Mouse (Mus musculus) midbrain, postnatal 0 days (tissue): Measurements from ENCODE around the gene Zfp213. TPM values are rescaled to one million over a fixed set of nuclear protein-coding genes. Genes with fewer than 3 reads are reported as not detected.

Experiments
- ATAC-seq: fragments of 200-750 bp; cut with Nextera tagmentation; 2 replicates; pipeline ENCODE4 v1.8.0; 2017; ENCODE audit warnings: moderate number of reproducible peaks, mild to moderate bottlenecking, moderate TSS enrichment, moderate library complexity; ENCODE audit not compliant: low FRiP score
- DNase-seq: peaks from one replicate; pipeline ENCODE4 v3.0.0-alpha.2; 2015; ENCODE audit warnings: low spot score
- H3K27ac ChIP-seq: fragments of 300-500 bp; sonication (generic); 2 replicates; pipeline ENCODE4 v1.5.1; 2014; ENCODE audit warnings: low read depth, mild to moderate bottlenecking, low read length, mixed read lengths
- H3K27me3 ChIP-seq: fragments of 300-500 bp; sonication (generic); 2 replicates; pipeline ENCODE4 v1.6.1; 2014; ENCODE audit warnings: low read length, control low read depth, mixed read lengths; ENCODE audit not compliant: insufficient read depth
- H3K36me3 ChIP-seq: fragments of 300-500 bp; sonication (generic); 2 replicates; pipeline ENCODE4 v1.6.1; 2014; ENCODE audit warnings: low read length, control low read depth, mixed read lengths; ENCODE audit not compliant: insufficient read depth
- H3K4me1 ChIP-seq: fragments of 300-500 bp; sonication (generic); 2 replicates; pipeline ENCODE4 v1.6.1; 2014; ENCODE audit warnings: mild to moderate bottlenecking, control low read depth, antibody characterized with exemption, low read length, mixed read lengths; ENCODE audit not compliant: insufficient read depth
- H3K4me2 ChIP-seq: fragments of 300-500 bp; sonication (generic); 2 replicates; pipeline ENCODE4 v1.6.1; 2014; ENCODE audit warnings: low read depth, mild to moderate bottlenecking, low read length, mixed read lengths; ENCODE audit not compliant: poor library complexity, severe bottlenecking
- H3K4me3 ChIP-seq: fragments of 300-500 bp; sonication (generic); 2 replicates; pipeline ENCODE4 v1.5.1; 2014; ENCODE audit warnings: low read depth, mild to moderate bottlenecking, low read length, moderate library complexity
- H3K9ac ChIP-seq: fragments of 300-500 bp; sonication (generic); replicated peaks from 2 replicates; pipeline ENCODE4 v1.6.1; 2014; ENCODE audit warnings: mild to moderate bottlenecking, low read length, moderate library complexity, mixed read lengths; ENCODE audit not compliant: poor library complexity, severe bottlenecking
- H3K9me3 ChIP-seq: fragments of 300-500 bp; sonication (generic); 2 replicates; pipeline ENCODE4 v1.6.1; 2016; ENCODE audit warnings: low read length, control low read depth
- CTCF ChIP-seq: IDR thresholded peaks from 2 replicates; pipeline ENCODE4 v1.5.1; 2016; ENCODE audit warnings: antibody characterized with exemption, mild to moderate bottlenecking
- WGBS: fragments of 180-500 bp; shearing (Covaris S2); extraction: QIAGEN DNeasy Blood & Tissue Kit; methylation state at CpG from one replicate; pipeline ENCODE4 v1.1.7; 2014; 5-methylcytosine and 5-hydroxymethylcytosine counted together
- polyA plus RNA-seq: library from polyadenylated mRNA; unstranded; fragments of >200 nt; fragmentation: Nextera tagmentation; extraction: Ambion mirVana; gene quantifications from 2 replicates; pipeline ENCODE4 v1.2.1, GENCODE M21; 2015
- total RNA-seq: library from RNA; depleted of rRNA; stranded (reverse); fragments of >200 nt; gene quantifications from 2 replicates; pipeline ENCODE4 v1.2.3, GENCODE M21; 2014

Zfp213 gene
- total and polyA plus RNA-seq, 2 experiments from 2014 or later, result 10.0 to 16.9 TPM

DNA sequence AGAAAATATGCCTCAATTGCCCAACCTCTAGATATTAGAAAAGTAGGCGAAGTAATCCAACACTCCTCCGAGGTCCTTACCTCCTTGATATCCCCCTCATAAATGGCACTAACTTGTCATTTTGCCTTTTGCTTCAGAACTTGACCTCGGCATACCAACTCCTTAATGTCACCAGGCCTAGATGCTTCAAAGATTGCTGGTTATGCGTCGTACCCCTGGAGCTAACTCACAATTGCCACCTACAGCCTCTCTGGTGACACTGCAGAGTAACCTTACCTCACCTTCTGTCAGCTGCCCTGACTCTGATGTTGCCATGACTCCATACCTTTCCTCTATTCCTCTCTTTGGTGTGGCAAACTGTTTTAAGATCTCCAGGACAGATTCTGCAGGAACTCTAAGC lies 2.7 kb upstream of the Zfp213 start:
- ATAC-seq, result no peak
- H3K9ac ChIP-seq, result no peak overlapping the region
- H3K9me3 ChIP-seq, result no peaks in the 10 kb centered on the region
- TF ChIP-seq CTCF, result peak; percentile 25; the same call in 1 of the 2 replicates
- H3K4me3 ChIP-seq, result no peak overlapping the region
- no peaks in the 10 kb centered on the region for H3K27me3 ChIP-seq
- WGBS, result 64% methylated on average over 5 of the region's 5 CpGs
- H3K36me3 ChIP-seq, result no peaks in the 10 kb centered on the region
- no peak for DNase-seq
- no peak overlapping the region for H3K27ac ChIP-seq
- H3K4me1 ChIP-seq, result no peaks in the 10 kb centered on the region
- no peak overlapping the region for H3K4me2 ChIP-seq

DNA sequence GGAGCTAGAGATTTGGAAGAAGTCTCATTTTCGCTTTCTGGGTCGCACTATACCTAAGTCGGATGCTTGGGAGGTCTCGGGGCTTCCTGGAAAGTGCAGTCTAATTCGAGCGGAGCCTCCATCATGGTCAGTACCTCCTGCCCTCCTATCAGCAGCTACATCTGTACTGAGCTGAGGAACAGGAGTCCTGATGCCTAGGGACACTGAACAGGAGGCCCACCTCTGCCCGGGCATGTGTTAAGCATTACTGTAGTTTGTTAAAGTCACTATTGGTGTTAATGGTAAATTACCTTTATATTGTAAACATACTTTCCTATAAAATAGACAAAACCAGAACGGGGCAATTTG lies 304 bp upstream of the Zfp213 start:
- H3K36me3 ChIP-seq, result peaks cover 8% of the 10 kb centered on the region; the same call in 1 of the 2 replicates
- no peaks in the 10 kb centered on the region for H3K4me1 ChIP-seq
- no peak for TF ChIP-seq CTCF
- ATAC-seq (peak; percentile 77), DNase-seq (no peak)
- H3K9me3 ChIP-seq, result no peaks in the 10 kb centered on the region
- peak overlapping the region; percentile 61 for H3K4me2 ChIP-seq
- peak overlapping the region; percentile 97 for H3K27ac ChIP-seq
- H3K27me3 ChIP-seq, result no peaks in the 10 kb centered on the region
- H3K4me3 ChIP-seq, result peak overlapping the region; percentile 67
- WGBS, result 3% methylated on average over 8 of the region's 8 CpGs
- H3K9ac ChIP-seq, result peak overlapping the region; percentile 77

DNA sequence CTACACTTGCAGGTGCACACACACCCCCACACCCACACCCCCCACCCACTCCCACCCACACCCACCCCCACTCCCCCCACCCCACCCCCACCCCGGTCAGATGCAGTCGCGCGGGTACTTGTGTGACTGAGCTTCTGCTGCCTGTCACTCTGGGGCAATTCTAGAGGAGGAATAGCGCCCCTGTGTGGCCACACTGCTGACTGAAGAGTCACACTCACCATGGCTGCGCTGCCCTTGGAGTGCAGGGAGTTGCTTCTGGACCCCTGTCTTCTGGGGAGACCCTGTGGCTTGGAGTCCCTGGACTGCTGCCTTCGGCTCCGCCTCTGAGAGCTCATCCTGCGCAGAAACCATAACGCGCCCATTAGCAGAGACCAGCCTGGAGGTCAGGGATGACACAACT lies 4.3 kb downstream of the Zfp213 start:
- peaks cover 38% of the 10 kb centered on the region for H3K36me3 ChIP-seq
- H3K9me3 ChIP-seq, result no peaks in the 10 kb centered on the region
- no peaks in the 10 kb centered on the region for H3K4me1 ChIP-seq
- no peak for DNase-seq
- no peak overlapping the region for H3K4me3 ChIP-seq
- 48% methylated on average over 11 of the region's 11 CpGs for WGBS
- no peak overlapping the region for H3K4me2 ChIP-seq
- no peak overlapping the region for H3K9ac ChIP-seq
- H3K27me3 ChIP-seq, result no peaks in the 10 kb centered on the region
- H3K27ac ChIP-seq, result no peak overlapping the region
- ATAC-seq, result no peak
- TF ChIP-seq CTCF, result peak; percentile 41

DNA sequence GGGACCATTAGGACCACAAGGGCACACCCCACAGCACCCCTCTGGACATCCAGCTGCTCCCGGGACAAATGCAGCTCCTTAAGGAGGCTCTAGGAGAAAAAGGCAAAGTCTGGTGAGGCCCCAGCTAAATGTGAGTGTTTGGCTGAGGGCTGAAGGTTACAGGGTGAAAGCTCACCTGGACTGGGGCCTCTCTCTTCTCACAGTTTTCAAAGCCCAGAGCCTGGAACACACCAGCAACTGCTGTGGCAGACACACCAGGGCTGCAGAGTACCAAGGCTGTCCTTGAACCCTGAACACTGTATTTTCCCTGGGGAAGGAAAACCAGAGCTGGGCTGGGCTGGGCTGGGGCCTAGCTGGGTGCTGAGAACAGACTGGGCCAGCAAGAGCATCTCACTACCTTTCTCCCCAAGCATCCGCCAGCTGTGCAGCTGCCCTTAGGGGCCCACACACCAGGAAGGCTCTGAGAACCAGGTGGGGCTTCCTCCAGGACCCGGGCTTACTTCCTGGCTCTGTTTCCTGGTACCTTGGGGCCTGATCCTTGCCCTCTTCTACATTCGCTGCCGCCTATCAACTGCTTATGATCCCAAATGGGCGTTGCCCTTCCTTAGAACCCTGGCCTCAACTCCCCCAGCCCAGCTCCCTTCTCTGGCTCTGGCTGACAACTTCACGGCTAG lies 8.7 kb downstream of the Zfp213 start:
- Histone ChIP-seq H3K36me3 (peaks cover 33% of the 10 kb centered on the region), H3K4me1 (0 out of 2 replicates have a peak, but pooled peaks cover 3% of the 10 kb centered on the region), H3K9ac (no peak overlapping the region), H3K27ac (no peak overlapping the region), H3K4me3 (no peak overlapping the region), H3K4me2 (no peak overlapping the region), H3K9me3 (no peaks in the 10 kb centered on the region), H3K27me3 (no peaks in the 10 kb centered on the region)
- TF ChIP-seq CTCF, result no peak
- 82% methylated on average over 7 of the region's 7 CpGs for WGBS
- ATAC-seq (no peak), DNase-seq (no peak)

DNA sequence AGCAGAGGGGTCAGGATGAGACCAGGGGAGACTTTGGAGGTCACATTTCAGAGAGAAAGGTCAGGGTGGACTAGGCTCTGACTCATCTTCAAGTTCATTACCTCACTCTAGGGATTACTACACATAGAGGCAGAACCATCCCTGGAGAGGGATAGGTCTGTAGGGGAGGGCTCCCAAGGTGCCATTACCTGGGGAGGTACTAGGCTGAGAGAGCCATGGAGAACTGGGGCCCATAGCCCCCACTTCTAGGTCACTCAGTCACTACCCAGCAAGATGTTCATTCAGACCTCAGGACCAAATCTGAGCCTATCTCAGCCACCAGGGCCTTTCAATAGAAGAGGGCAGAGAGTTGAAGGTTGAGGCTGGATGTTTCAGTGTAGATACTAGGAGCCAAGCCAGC lies 9.7 kb downstream of the Zfp213 start:
- no peak for ATAC-seq
- no peak for TF ChIP-seq CTCF
- Histone ChIP-seq H3K4me2 (no peak overlapping the region), H3K27me3 (no peaks in the 10 kb centered on the region), H3K9me3 (no peaks in the 10 kb centered on the region), H3K9ac (no peak overlapping the region), H3K4me1 (0 out of 2 replicates have a peak, but pooled peaks cover 3% of the 10 kb centered on the region), H3K27ac (no peak overlapping the region), H3K4me3 (no peak overlapping the region), H3K36me3 (peaks cover 33% of the 10 kb centered on the region)
- DNase-seq, result no peak

DNA sequence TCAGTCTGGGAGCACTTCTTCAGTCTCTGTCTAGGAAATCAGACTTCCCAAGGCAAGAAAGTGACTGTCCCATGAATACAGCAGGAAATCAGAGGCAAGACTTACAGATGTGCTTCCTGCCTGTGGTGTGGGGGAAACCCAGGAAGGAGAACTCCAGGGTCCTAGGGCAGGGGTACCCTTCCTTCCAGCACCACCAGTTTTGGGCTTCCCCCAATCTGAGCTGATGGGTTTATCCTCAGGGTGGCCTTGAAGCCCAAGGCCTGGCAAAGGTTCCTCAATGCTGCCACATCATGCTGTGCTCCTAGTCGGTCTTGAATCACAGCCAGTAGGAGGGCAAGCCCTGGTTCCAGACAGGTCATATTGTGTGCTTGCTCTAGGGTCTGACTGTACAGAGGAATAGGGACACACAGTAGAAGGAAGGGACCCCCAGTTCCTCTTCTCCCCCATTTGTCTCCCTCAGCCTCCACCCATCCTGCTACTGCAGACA lies 10.4 kb downstream of the Zfp213 start:
- no peak overlapping the region for H3K9ac ChIP-seq
- H3K4me1 ChIP-seq, result 0 out of 2 replicates have a peak, but pooled peaks cover 3% of the 10 kb centered on the region
- 75% methylated on average over 1 of the region's 1 CpGs for WGBS
- peaks cover 26% of the 10 kb centered on the region for H3K36me3 ChIP-seq
- H3K27ac ChIP-seq, result no peak overlapping the region
- H3K4me2 ChIP-seq, result no peak overlapping the region
- no peak for TF ChIP-seq CTCF
- ATAC-seq (no peak), DNase-seq (no peak)
- H3K4me3 ChIP-seq, result no peak overlapping the region
- H3K9me3 ChIP-seq, result no peaks in the 10 kb centered on the region
- H3K27me3 ChIP-seq, result no peaks in the 10 kb centered on the region
